ENCODE assay signal across 27 mouse cellular contexts in genomic region chr1:185046513-185046912, GRCm38 (mm10). TPM values are rescaled to one million over a fixed set of nuclear protein-coding genes. Genes with fewer than 3 reads are reported as not detected.
A peak's percentile ranks its signal among the peaks of the same experiment; 100 is the strongest.
DNase-seq lines count a peak whose midpoint lies in the region; ATAC-seq and TF ChIP-seq lines count a peak whose summit lies in the region.
"Had no signal": no experiment of that assay in that cellular context is flagged by ENCODE, and none has a peak within 500 bp of the region (broad histone marks: within the 10 kb centered on the region; RNA-seq: fewer than 3 reads in every experiment).

No protein-coding gene starts in this region.

- H3K4me3 ChIP-seq in heart, adult 2 months: no peak overlapping the region
- H3K4me3 ChIP-seq in heart, embryonic 12.5 days: no peak overlapping the region
- H3K4me3 ChIP-seq in midbrain, embryonic 11.5 days (ENCODE audit: low read depth, low read length): no peak overlapping the region
- no peak overlapping the region for H3K4me3 ChIP-seq in midbrain, embryonic 10.5 days
- H3K4me3 ChIP-seq: embryonic facial prominence, embryonic 12.5 days; embryonic facial prominence, embryonic 15.5 days; heart, embryonic 13.5 days; hindbrain, embryonic 12.5 days; hindbrain, embryonic 15.5 days had no signal

- WGBS in heart, adult 2 months: 87% methylated on average over 8 of the region's 8 CpGs
- 72% methylated on average over 8 of the region's 8 CpGs for WGBS in heart, embryonic 12.5 days
- WGBS in midbrain, embryonic 11.5 days: 88% methylated on average over 8 of the region's 8 CpGs
- WGBS in midbrain, embryonic 10.5 days: 86% methylated on average over 8 of the region's 8 CpGs

- H3K27me3 ChIP-seq in heart, adult 2 months (ENCODE audit: control insufficient read depth, insufficient read depth, low read length): no peaks in the 10 kb centered on the region
- H3K27me3 ChIP-seq in heart, embryonic 12.5 days (replicated peaks): no peaks in the 10 kb centered on the region
- no peaks in the 10 kb centered on the region for H3K27me3 ChIP-seq in midbrain, embryonic 11.5 days (ENCODE audit: control insufficient read depth, insufficient read depth, low read length)
- H3K27me3 ChIP-seq in midbrain, embryonic 10.5 days (ENCODE audit: low read depth, poor library complexity, severe bottlenecking): no peaks in the 10 kb centered on the region
- H3K27me3 ChIP-seq: embryonic facial prominence, embryonic 12.5 days; embryonic facial prominence, embryonic 15.5 days; heart, embryonic 13.5 days; hindbrain, embryonic 12.5 days; hindbrain, embryonic 15.5 days had no signal

- peak overlapping the region; percentile 26; the same call in 1 of the 2 replicates for H3K27ac ChIP-seq in heart, adult 2 months
- no peak overlapping the region; the same call in 1 of the 2 replicates for H3K27ac ChIP-seq in heart, embryonic 12.5 days (ENCODE audit: poor library complexity, severe bottlenecking)
- no peak overlapping the region for H3K27ac ChIP-seq in midbrain, embryonic 11.5 days (ENCODE audit: low read depth, low read length)
- H3K27ac ChIP-seq in midbrain, embryonic 10.5 days (replicated peaks): no peak overlapping the region
- H3K27ac ChIP-seq: embryonic facial prominence, embryonic 12.5 days; embryonic facial prominence, embryonic 15.5 days; hindbrain, embryonic 12.5 days; hindbrain, embryonic 15.5 days had no signal

- TF ChIP-seq POLR2A in heart, adult 2 months (IDR thresholded peaks at IDR 0.05; ENCODE audit: insufficient read depth, low read depth, low read length): no peak

- H3K4me1 ChIP-seq in heart, adult 2 months (ENCODE audit: control insufficient read depth, insufficient read depth, low read length): peaks cover 4% of the 10 kb centered on the region; the same call in 1 of the 2 replicates
- H3K4me1 ChIP-seq in heart, embryonic 12.5 days (replicated peaks): peaks cover 18% of the 10 kb centered on the region
- no peaks in the 10 kb centered on the region for H3K4me1 ChIP-seq in midbrain, embryonic 11.5 days (ENCODE audit: control insufficient read depth, insufficient read depth, low read length)
- no peaks in the 10 kb centered on the region for H3K4me1 ChIP-seq in midbrain, embryonic 10.5 days
- H3K4me1 ChIP-seq: embryonic facial prominence, embryonic 12.5 days; hindbrain, embryonic 12.5 days; hindbrain, embryonic 15.5 days had no signal

- H3K4me2 ChIP-seq in heart, embryonic 12.5 days: no peak overlapping the region
- H3K4me2 ChIP-seq in midbrain, embryonic 11.5 days: no peak overlapping the region
- H3K4me2 ChIP-seq: embryonic facial prominence, embryonic 12.5 days; embryonic facial prominence, embryonic 15.5 days; heart, embryonic 13.5 days; hindbrain, embryonic 12.5 days; hindbrain, embryonic 15.5 days had no signal

- no peaks in the 10 kb centered on the region for H3K9me3 ChIP-seq in heart, embryonic 12.5 days (replicated peaks)
- H3K9me3 ChIP-seq in midbrain, embryonic 11.5 days (ENCODE audit: control insufficient read depth, low read length): no peaks in the 10 kb centered on the region
- H3K9me3 ChIP-seq in midbrain, embryonic 10.5 days (replicated peaks): no peaks in the 10 kb centered on the region
- H3K9me3 ChIP-seq: embryonic facial prominence, embryonic 12.5 days; embryonic facial prominence, embryonic 15.5 days; heart, embryonic 13.5 days; hindbrain, embryonic 12.5 days; hindbrain, embryonic 15.5 days had no signal

- intact Hi-C loops in heart, adult 2 months (cut with DNase I): no loop called here

- peak; percentile 20 for DNase-seq in adrenal gland, adult 8-10 months
- no peak for DNase-seq in adrenal gland, adult 18-20 months (ENCODE audit: low spot score in 2 of 2)
- no peak for DNase-seq in heart, adult 2 months
- DNase-seq in midbrain, embryonic 11.5 days (ENCODE audit: low spot score, missing footprints): peak; percentile 23
- no peak for DNase-seq in midbrain, embryonic 10.5 days (ENCODE audit: low spot score)
- no peak for DNase-seq in thymus, postnatal 25 days
- DNase-seq: cerebellum, adult 11 months; cerebellum, adult 2 months; cerebellum, adult 9-11 months; cerebellum, postnatal 25 days; forebrain, postnatal 0 days; gastrocnemius, postnatal 36 days; heart, postnatal 14 days; kidney, adult 2 months had no signal

- no peak for TF ChIP-seq CTCF in heart, adult 2 months (IDR thresholded peaks at IDR 0.05)

- no peaks in the 10 kb centered on the region for H3K36me3 ChIP-seq in heart, adult 2 months (ENCODE audit: control insufficient read depth, insufficient read depth, low read length)
- H3K36me3 ChIP-seq in heart, embryonic 12.5 days: no peaks in the 10 kb centered on the region
- H3K36me3 ChIP-seq in midbrain, embryonic 11.5 days (ENCODE audit: control insufficient read depth, insufficient read depth, low read length): no peaks in the 10 kb centered on the region
- H3K36me3 ChIP-seq in midbrain, embryonic 10.5 days: no peaks in the 10 kb centered on the region
- H3K36me3 ChIP-seq: embryonic facial prominence, embryonic 12.5 days; embryonic facial prominence, embryonic 15.5 days; heart, embryonic 13.5 days; hindbrain, embryonic 12.5 days; hindbrain, embryonic 15.5 days had no signal

- no peak for ATAC-seq in heart, embryonic 12.5 days (ENCODE audit: insufficient number of reproducible peaks, low FRiP score)
- ATAC-seq in midbrain, embryonic 11.5 days (ENCODE audit: low FRiP score): no peak
- ATAC-seq: CD4-positive, CD25-positive, alpha-beta regulatory T cell, adult 4 months; forebrain, embryonic 14.5 days; forebrain, postnatal 0 days had no signal

- H3K9ac ChIP-seq in heart, adult 2 months (ENCODE audit: low read depth, low read length): no peak overlapping the region
- no peak overlapping the region for H3K9ac ChIP-seq in heart, embryonic 12.5 days
- no peak overlapping the region for H3K9ac ChIP-seq in midbrain, embryonic 11.5 days (ENCODE audit: low read length)
- H3K9ac ChIP-seq: embryonic facial prominence, embryonic 12.5 days; embryonic facial prominence, embryonic 15.5 days; forebrain, postnatal 0 days; heart, embryonic 13.5 days; hindbrain, embryonic 12.5 days; hindbrain, embryonic 15.5 days had no signal

- no peaks in the 10 kb centered on the region for H3K79me2 ChIP-seq in heart, adult 2 months (replicated peaks; ENCODE audit: control insufficient read depth, insufficient read depth, low read length)

- no peak for TF ChIP-seq EP300 in heart, adult 2 months (IDR thresholded peaks at IDR 0.05; ENCODE audit: insufficient read depth, low read depth, low read length)

RNA-seq across cellular contexts. Expression of gene Mark1, which starts 47.1 kb away (rescaled TPM):
- 10 to 100 TPM in 1 of 4 experiments, 1 to 10 TPM in 3; 5.2 to 10.7 (median 8.5) TPM for total RNA-seq in adrenal gland, adult 8-10 months (2022)
- 1 to 10 TPM; 5.7 to 6.5 TPM for total RNA-seq in adrenal gland, adult 18-20 months (2021)
- 1 to 10 TPM; 6.7 to 7.8 TPM for total RNA-seq in heart, adult 2 months (2021)
- 3.3 and 4.9 TPM in 2 replicates for polyA plus RNA-seq in heart, adult 2 months (2012; rRNA removed)
- polyA plus RNA-seq in heart, embryonic 12.5 days (2016; fragmentation: Nextera tagmentation; extraction: Ambion mirVana): 2.1 and 2.2 TPM in 2 replicates
- polyA plus RNA-seq in midbrain, embryonic 11.5 days (2014; fragmentation: Nextera tagmentation; extraction: Ambion mirVana): 5.3 and 5.8 TPM in 2 replicates
- polyA plus RNA-seq in midbrain, embryonic 10.5 days (2016; fragmentation: Nextera tagmentation; extraction: Ambion mirVana): 3.0 and 3.7 TPM in 2 replicates
- total RNA-seq: common myeloid progenitor, adult 5-6 weeks; granulocyte monocyte progenitor cell, adult 5-6 weeks; hematopoietic stem cell, adult 5-6 weeks; MEL had no signal
- polyA plus RNA-seq: C2C12; CD4-positive, CD25-positive, alpha-beta regulatory T cell, adult 4 months had no signal

Comparison
In these comparisons a context has a peak if more than half of its experiments do, and no peak if none do; other contexts are left out.
1. DNase-seq: peak in adrenal gland, adult 8-10 months (single experiment) and midbrain, embryonic 11.5 days (single experiment); none in adrenal gland, adult 18-20 months (0 of 2), heart, adult 2 months (0 of 2), midbrain, embryonic 10.5 days (single experiment) and thymus, postnatal 25 days (single experiment).